Mouse (Mus musculus): Measurements from ENCODE around the gene Nrg3.
"Not testable (repeated sequence)": the region's sequence is repeated elsewhere in the genome, so short reads cannot be mapped to it uniquely, and the experiment has no call there.

Gene Nrg3

DNA sequence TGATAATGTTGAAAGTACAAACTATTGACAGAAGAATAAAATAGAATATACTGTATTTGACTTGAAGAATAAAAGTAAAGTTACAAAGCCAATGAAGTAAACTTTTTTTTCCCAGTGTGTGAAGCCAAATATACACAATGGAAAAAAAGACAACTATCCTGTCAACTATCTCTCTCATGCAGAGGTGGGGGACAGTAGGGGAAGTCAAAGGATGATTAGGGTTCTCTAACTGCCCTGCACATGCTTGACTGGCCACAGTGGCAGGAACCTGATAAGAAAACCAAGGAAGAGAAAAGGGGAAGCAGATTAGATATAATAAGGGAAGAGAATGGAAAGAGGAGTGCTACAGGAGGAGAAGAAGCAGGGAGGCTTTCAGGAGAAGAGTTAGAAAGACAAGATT is 855.9 kb downstream of the Nrg3 start:
- DNase-seq (ENCODE audit: low read depth): no peak

DNA sequence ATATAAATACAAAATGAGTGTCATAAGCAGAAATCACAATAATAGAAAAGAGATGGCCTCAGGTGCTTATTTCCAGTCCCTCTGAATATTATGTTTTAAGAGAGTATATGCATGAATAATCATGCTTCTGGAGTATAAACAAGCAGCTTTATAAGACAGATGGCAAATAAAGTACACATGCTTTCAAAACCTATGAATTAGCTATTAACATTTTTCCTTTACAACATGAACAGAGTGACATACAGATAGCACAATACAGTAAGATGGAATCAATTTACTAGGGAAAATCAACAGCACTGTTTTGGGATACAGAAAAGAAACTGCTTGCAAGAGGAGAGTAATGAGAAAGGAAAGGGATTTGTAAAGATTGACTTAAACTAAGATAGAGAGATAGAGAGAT is 875.2 kb downstream of the Nrg3 start:
- no peak for DNase-seq (ENCODE audit: low read depth)

GRCm38 (mm10) chr14:38594297-38594696 is 878.6 kb downstream of the Nrg3 start:
- DNase-seq (ENCODE audit: low read depth): no peak

- DNase-seq (ENCODE audit: low read depth): no peak
These were observed 896.1 kb downstream of the Nrg3 start for GRCm38 (mm10) chr14:38576796-38577195.

- no peak for DNase-seq (ENCODE audit: low read depth)
These were observed 904.7 kb downstream of the Nrg3 start for GRCm38 (mm10) chr14:38568184-38568583.

DNA sequence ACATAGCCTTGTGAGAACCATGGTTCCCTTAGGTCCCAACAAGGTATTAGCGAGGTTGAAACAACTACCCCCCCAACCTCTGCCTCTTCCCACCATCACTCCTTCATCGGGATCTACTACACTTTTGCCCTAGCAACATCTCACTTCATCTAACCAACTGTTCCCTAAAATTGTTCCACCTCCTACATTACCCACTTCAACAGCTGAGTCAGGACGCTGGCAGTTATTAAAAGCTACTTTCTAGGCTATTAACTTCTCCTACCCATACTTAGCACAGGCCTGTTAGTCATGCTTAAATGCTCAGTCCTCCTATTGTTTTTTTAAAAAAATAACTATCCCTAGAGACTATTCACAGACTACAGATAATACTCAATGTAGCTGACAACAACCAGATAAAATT is 906.7 kb downstream of the Nrg3 start:
- DNase-seq (ENCODE audit: low read depth): no peak

DNA sequence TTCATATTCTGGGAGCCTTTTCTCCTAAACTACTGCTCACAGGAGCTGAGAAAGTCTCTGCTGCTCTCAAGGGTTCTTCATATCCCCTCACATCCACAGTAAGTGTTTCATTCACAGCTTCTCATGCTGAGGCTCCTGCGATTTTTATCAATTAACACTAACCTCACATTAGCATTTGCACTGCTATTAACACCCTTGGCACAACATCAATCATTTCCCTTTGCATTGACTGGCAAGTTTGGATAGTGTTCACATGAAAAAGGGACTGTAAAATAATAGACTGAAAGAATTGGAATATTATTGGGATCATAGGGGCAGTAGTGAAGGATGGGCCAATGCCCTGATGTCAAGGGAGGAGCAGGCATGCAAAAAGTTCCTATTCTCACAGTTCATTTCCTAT is 918.3 kb downstream of the Nrg3 start:
- no peak for DNase-seq (ENCODE audit: low read depth)

DNA sequence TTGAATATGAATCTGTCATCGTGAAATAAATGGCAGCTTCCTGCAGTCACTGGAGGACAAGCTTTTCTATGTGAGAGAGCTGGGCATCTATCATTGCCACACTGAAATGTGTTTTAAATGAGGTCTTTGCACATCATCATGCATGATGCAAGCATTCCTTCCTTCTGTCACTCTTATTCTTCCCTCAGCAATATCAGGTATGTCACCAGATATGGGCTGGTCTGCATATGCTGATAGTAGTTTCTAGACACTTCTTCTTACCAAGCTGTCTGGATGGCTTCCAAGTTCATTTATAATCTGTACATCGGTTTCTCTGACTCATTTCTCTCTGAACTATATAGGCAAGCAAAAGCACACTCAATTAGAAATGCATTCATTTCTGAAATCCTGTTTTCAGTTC is 925.6 kb downstream of the Nrg3 start:
- no peak for DNase-seq (ENCODE audit: low read depth)

GRCm38 (mm10) chr14:38535181-38535580 is 937.7 kb downstream of the Nrg3 start:
- no peak for DNase-seq (ENCODE audit: low read depth)

DNA sequence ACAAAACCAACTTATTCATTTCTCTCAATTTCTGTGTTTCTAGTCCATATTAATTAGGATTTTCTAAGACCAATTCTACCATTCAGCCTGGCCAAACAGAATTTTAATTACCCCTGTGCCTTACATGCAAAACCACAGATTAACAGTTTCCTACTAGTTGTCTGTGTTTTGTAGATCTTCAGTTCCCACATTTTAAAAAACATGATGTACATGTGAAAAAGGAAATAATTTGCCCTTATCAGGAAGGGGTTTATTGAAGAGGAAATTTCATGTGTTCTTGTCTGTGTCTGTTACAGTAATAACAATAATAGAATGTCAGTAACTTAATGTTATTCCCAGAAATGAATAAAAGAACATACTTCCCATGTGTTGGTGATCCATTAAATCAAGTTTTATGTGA is 939.4 kb downstream of the Nrg3 start:
- DNase-seq (ENCODE audit: low read depth): no peak

DNA sequence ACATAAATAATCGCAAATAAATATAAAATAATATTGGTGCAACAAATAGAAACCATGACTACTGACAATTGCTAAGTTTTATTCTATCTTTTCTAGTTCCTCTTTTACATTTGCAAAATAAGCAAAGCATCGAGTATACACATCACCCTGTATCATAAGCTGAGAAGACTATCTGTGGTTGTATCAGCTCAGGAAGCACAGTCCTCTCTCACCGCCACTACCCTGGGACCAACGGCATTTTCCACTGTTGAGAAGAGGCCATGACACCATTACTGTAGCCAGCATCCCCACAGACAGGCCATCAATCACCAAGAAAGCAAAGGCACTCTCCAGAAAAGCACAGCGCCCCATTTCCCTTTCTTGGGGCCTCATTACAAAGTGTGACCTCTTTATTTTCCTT is 956.7 kb downstream of the Nrg3 start:
- DNase-seq (ENCODE audit: low read depth): no peak

DNA sequence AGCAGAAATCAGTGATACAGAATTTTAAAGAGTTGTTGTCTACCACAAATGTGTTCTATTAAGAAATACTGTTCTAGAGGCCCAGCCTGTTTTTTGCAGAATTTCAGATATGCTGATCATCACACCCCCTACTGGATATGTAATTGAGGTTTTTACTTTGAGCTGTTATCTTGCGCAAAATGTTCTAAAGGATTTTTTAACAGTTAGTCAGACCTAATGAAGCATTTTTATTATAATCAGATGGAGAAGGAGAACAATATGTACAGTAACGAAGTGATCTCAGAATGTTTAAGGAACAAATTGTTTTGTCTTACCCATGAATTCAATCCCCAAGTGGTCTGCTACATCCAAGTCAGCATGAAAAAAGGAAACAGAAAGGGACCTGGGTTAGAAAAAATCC is 963.9 kb downstream of the Nrg3 start:
- no peak for DNase-seq (ENCODE audit: low read depth)

- no peak for DNase-seq (ENCODE audit: low read depth)
These were observed 977.9 kb downstream of the Nrg3 start for GRCm38 (mm10) chr14:38494970-38495369.

DNA sequence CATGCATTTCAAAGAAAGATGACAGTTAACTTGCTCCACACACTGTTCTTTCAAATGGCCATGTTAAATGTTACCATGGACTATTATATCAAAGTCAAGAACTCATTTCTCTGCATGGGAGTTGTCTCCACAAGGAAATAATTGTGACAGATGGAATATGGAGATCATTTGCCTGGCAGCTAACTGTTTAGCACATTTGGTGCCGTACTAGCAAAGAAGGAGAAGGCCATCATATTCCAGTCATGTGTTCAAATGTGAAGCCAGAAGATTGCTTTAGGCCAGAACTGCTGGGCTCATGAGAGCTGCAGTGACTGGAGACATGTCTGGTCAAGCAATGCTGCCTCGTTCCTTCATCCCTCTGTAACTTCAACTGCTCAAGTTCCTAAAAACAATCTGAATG is 1025.8 kb downstream of the Nrg3 start:
- no peak for DNase-seq (ENCODE audit: low read depth)

GRCm38 (mm10) chr14:38444788-38445187 is 1028.1 kb downstream of the Nrg3 start:
- no peak for DNase-seq (ENCODE audit: low read depth)

DNA sequence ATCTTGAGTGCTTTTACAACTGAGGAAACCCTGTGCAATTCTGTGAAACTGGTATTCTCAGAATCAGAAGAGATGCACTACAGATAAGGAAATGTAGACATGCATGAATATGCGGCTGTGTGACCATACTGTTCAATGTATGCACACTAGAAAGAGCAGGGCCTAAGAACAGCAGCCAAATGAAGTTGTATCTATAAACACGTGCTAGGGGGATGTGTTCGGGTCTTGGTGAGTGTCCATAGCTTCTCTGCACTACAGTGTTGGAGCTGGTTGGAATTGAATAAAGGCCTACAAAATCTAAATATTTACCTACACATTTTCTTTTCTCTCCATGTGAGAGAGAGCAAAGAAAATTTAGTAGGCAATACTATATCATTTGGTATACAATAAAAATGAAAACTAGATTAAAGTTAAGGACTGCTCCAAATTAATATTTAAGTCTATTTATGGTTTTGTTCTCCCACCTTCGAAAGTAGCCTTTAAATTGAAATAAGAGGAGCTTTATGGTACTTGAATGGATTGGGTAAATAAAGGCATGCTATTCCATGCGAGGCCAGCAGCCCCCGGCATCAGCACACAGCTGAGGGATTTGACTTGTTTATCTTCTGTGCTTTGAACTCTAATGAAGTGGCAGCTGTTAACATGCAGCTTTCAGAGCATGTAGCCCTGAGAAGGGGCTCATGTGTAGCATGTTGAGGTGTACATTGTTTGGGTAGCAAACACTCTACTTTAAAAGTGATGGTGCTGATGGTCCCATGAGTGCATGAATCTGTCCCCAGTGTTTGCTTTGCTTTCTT is 1038.9 kb downstream of the Nrg3 start:
- DNase-seq (ENCODE audit: low read depth): no peak

- DNase-seq (ENCODE audit: low read depth): no peak
These were observed 1098.2 kb downstream of the Nrg3 start for GRCm38 (mm10) chr14:38374660-38375059.

DNA sequence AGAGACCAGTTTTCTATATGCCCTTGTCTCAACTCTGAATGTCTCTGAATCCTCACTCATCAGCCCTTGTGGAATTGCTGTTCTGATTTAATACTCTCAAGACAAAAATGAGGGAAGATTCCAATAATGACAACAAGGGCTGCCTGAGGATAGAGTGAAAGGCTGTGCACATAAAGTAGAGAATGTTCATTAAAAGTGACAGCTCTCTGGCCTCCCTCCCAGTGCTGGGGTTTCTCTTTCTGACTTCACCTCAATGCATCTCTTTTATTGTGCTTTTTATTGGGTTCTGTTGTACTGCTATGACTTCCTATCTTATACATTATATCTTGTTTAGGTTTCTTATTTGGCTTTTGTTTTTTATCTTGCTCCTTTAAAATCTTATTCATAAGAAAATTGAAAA is 1131.9 kb downstream of the Nrg3 start:
- DNase-seq (ENCODE audit: low read depth): no peak

DNA sequence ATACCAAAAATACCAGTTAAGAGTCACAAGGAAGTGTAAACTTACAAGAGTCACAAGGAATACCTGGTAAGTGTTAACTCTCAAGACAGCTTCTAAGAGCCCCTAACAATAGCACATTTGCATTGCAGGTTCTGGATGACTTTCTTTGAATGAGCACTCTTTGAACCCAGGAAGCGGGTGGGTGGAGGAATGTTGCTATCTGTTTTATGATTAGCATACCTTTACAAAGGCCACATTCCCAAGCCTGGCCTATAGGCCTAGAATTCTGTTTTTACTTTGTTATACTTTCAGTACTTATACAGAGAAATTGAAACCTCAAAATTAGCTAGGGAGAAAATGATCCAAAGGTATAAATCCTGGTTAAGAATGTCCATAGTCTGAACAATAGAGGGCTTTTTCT is 1150.0 kb downstream of the Nrg3 start:
- not testable (repeated sequence) for DNase-seq (ENCODE audit: low read depth)

DNA sequence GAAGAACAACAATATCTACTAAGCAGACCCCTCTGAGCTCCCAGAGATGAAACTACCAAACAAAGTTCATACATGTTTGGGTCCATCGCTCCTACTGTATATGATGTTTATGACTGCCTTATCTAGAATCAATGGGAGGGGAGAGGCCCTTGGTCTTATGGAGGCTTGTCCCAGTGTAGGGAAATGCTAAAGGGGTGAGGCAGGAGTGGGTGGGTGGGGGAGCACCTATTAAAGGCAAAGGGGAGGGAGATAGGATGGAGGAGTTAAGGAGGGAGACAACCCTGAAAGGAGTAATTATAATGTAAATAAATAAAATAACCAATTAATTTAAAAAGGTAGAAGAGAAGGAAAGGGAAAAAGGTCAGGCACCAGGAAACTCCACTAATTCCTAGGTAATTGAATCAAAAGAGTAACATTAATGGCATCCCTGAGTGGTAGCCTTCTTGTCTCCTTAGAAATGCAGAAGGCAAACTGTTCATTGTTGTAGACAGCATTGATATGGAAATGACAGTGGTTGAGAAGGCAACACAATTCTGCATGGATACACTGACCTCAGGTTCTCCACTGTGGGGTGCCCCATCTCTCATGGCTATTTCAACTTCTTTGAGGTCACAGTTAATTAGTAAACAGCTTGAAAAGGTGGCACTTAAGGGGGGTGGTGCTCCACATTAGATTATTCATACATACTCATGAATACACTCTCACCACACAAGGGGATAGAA is 1152.1 kb downstream of the Nrg3 start:
- DNase-seq (ENCODE audit: low read depth): no peak
